Mouse (Mus musculus): ENCODE data around the gene Trim27. TPM values are rescaled to one million over a fixed set of nuclear protein-coding genes. Genes with fewer than 3 reads are reported as not detected.

The Trim27 gene
- polyA plus RNA-seq, 1 experiment from 2014 or later = 82.3 TPM

Other genes with a start within 250 kb of the Trim27 start
- gene Olfr1370, start 104.5 kb upstream of the Trim27 start, polyA plus RNA-seq (2015; fragmentation: Nextera tagmentation; extraction: Ambion mirVana) = not detected in 2 replicates
- gene Olfr1369-ps1, start 68.0 kb upstream of the Trim27 start, polyA plus RNA-seq (2015; fragmentation: Nextera tagmentation; extraction: Ambion mirVana) = 0.02 and 0.07 TPM in 2 replicates
- not detected in 2 replicates for gene Olfr263, start 49.8 kb upstream of the Trim27 start, polyA plus RNA-seq (2015; fragmentation: Nextera tagmentation; extraction: Ambion mirVana)
- not detected in 2 replicates for gene Olfr1368, start 33.6 kb upstream of the Trim27 start, polyA plus RNA-seq (2015; fragmentation: Nextera tagmentation; extraction: Ambion mirVana)
- not detected in 2 replicates for gene Gpx5, start 113.3 kb downstream of the Trim27 start, polyA plus RNA-seq (2015; fragmentation: Nextera tagmentation; extraction: Ambion mirVana)
- not detected in 2 replicates for gene Gpx6, start 132.7 kb downstream of the Trim27 start, polyA plus RNA-seq (2015; fragmentation: Nextera tagmentation; extraction: Ambion mirVana)
- gene Olfr1367, start 167.5 kb downstream of the Trim27 start, polyA plus RNA-seq (2015; fragmentation: Nextera tagmentation; extraction: Ambion mirVana) = not detected in 2 replicates
- gene Zscan12, start 183.4 kb downstream of the Trim27 start, polyA plus RNA-seq (2015; fragmentation: Nextera tagmentation; extraction: Ambion mirVana) = 4.4 and 5.0 TPM in 2 replicates
- 30.1 and 33.6 TPM in 2 replicates for gene Zkscan3, start 223.3 kb downstream of the Trim27 start, polyA plus RNA-seq (2015; fragmentation: Nextera tagmentation; extraction: Ambion mirVana)